Mouse (Mus musculus) megakaryocyte, adult 5-6 weeks (primary cell): ENCODE measurements around the gene AF067063. TPM values are rescaled to one million over a fixed set of nuclear protein-coding genes. Genes with fewer than 3 reads are reported as not detected.
"Not testable (repeated sequence)": the region's sequence is repeated elsewhere in the genome, so short reads cannot be mapped to it uniquely, and the experiment has no call there.

Experiments used
- ATAC-seq: 2 replicates; pipeline ENCODE4 v1.8.0; 2016; ENCODE audit warnings: mild to moderate bottlenecking, inconsistent platforms; ENCODE audit not compliant: poor library complexity, severe bottlenecking
- total RNA-seq, 2 experiments: library from RNA; stranded (forward) in 1 of 2; stranded (reverse) in 1 of 2; fragments of 153-499, 151-499 nt in 1 of 2; fragments of 221-1000, 200-1000 nt in 1 of 2; gene quantifications; 2 replicates each; pipeline versions ENCODE4 v1.2.3 to v1.2.4; 2015 to 2017

AF067063 gene
- total RNA-seq (2015) (not detected in 2 replicates), total RNA-seq (2017) (not detected in 2 replicates)

- ATAC-seq, result not testable (repeated sequence)
Observed at GRCm38 (mm10) chr13:119830116-119830515, at the start of gene AF067063. Gene AF067063 (minus strand): TSS chr13:119830216.

GRCm38 (mm10) chr13:119864395-119864999 lies 34.5 kb upstream of the AF067063 start:
- ATAC-seq, result peak; percentile 82

- peak; percentile 58 for ATAC-seq
Observed at GRCm38 (mm10) chr13:119862399-119862798, 32.4 kb upstream of the AF067063 start.

GRCm38 (mm10) chr13:119839982-119840381 lies 10.0 kb upstream of the AF067063 start:
- ATAC-seq, result not testable (repeated sequence)

- ATAC-seq, result peak; percentile 56
Observed at GRCm38 (mm10) chr13:119837719-119838337, 7.8 kb upstream of the AF067063 start.

GRCm38 (mm10) chr13:119836324-119836811 lies 6.4 kb upstream of the AF067063 start:
- peak; percentile 70 for ATAC-seq

- peak; percentile 76 for ATAC-seq
Observed at GRCm38 (mm10) chr13:119835320-119836056, 5.5 kb upstream of the AF067063 start, which contains the start of gene D13Ertd608e. Gene D13Ertd608e (plus strand): TSS chr13:119836006.

- peak; percentile 78 for ATAC-seq
Observed at GRCm38 (mm10) chr13:119817579-119818206, 12.3 kb downstream of the AF067063 start.

GRCm38 (mm10) chr13:119816798-119817197 lies 13.2 kb downstream of the AF067063 start:
- no peak for ATAC-seq

- no peak for ATAC-seq
Observed at GRCm38 (mm10) chr13:119810031-119810430, 20.0 kb downstream of the AF067063 start.

GRCm38 (mm10) chr13:119808937-119809336 lies 21.1 kb downstream of the AF067063 start:
- ATAC-seq, result peak; percentile 90

GRCm38 (mm10) chr13:119797656-119798055 lies 32.4 kb downstream of the AF067063 start:
- no peak for ATAC-seq

- ATAC-seq, result peak; percentile 33
Observed at GRCm38 (mm10) chr13:119792791-119793404, 37.1 kb downstream of the AF067063 start.

- ATAC-seq, result no peak
Observed at GRCm38 (mm10) chr13:119791580-119792135, 38.4 kb downstream of the AF067063 start.

GRCm38 (mm10) chr13:119790761-119791579 lies 39.0 kb downstream of the AF067063 start, which contains the start of gene Zfp131:
Gene Zfp131 (minus strand): TSS chr13:119790889.
- ATAC-seq, result peak; percentile 91

- ATAC-seq, result peak; percentile 31
Observed at GRCm38 (mm10) chr13:119789851-119790717, 39.9 kb downstream of the AF067063 start.

- ATAC-seq, result no peak
Observed at GRCm38 (mm10) chr13:119783581-119783980, 46.4 kb downstream of the AF067063 start.
